Mouse (Mus musculus) midbrain, embryonic 15.5 days (tissue): ENCODE data around the gene Atp8a1. TPM values are rescaled to one million over a fixed set of nuclear protein-coding genes. Genes with fewer than 3 reads are reported as not detected.
"Not testable (repeated sequence)": the region's sequence is repeated elsewhere in the genome, so short reads cannot be mapped to it uniquely, and the experiment has no call there.

Source experiments
- ATAC-seq: fragments of 200-750 bp; cut with Nextera tagmentation; replicated peaks from 2 replicates; pipeline ENCODE4 v1.8.0; 2017; ENCODE audit warnings: moderate TSS enrichment
- H3K27ac ChIP-seq: fragments of 300-500 bp; sonication (generic); 2 replicates; pipeline ENCODE4 v1.5.1; 2015; ENCODE audit warnings: mild to moderate bottlenecking, inconsistent platforms
- H3K27me3 ChIP-seq: fragments of 300-500 bp; sonication (generic); replicated peaks from 2 replicates; pipeline ENCODE4 v1.6.1; 2015; ENCODE audit warnings: inconsistent platforms
- H3K36me3 ChIP-seq: fragments of 300-500 bp; sonication (generic); replicated peaks from 2 replicates; pipeline ENCODE4 v1.6.1; 2015; ENCODE audit warnings: inconsistent platforms
- H3K4me1 ChIP-seq: fragments of 300-500 bp; sonication (generic); 2 replicates; pipeline ENCODE4 v1.6.1; 2015; ENCODE audit warnings: inconsistent platforms
- H3K4me2 ChIP-seq: fragments of 300-500 bp; sonication (generic); 2 replicates; pipeline ENCODE4 v1.6.1; 2015; ENCODE audit warnings: inconsistent platforms, mild to moderate bottlenecking, moderate library complexity
- H3K4me3 ChIP-seq: fragments of 300-500 bp; sonication (generic); 2 replicates; pipeline ENCODE4 v1.5.1; 2015; ENCODE audit warnings: mild to moderate bottlenecking, inconsistent platforms
- H3K9ac ChIP-seq: fragments of 300-500 bp; sonication (generic); 2 replicates; pipeline ENCODE4 v1.6.1; 2015; ENCODE audit warnings: mild to moderate bottlenecking, inconsistent platforms
- H3K9me3 ChIP-seq: fragments of 300-500 bp; sonication (generic); 2 replicates; pipeline ENCODE4 v1.6.1; 2016; ENCODE audit warnings: inconsistent platforms
- WGBS: fragments of 180-500 bp; shearing (Covaris S2); methylation state at CpG from one replicate; pipeline ENCODE4 v1.1.7; 2015; ENCODE audit warnings: mixed read lengths; 5-methylcytosine and 5-hydroxymethylcytosine counted together
- polyA plus RNA-seq: library from polyadenylated mRNA; unstranded; fragments of >200 nt; fragmentation: Nextera tagmentation; extraction: Ambion mirVana; gene quantifications from 2 replicates; pipeline ENCODE4 v1.2.1, GENCODE M21; 2015

Gene Atp8a1
- polyA plus RNA-seq, 1 experiment from 2014 or later, result 53.6 TPM

DNA sequence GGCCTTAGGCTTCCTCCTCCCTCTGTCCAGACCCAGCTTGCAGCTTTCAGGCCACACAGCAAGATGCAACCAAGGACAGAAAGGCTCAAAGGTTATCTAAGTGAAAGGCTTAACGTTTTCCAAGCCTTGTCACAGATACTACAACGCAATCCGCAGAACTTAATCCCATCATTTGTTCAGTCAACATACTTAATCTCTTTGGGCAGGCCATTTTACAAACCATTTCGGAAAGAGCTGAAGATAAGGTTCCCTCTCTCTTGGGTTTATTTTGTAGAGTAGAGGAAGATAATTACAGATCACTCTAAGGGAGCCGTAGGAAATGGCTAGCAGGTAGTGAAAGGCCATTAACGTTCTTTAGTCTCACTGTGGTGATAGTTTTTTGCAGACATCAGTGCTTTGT is 24.6 kb downstream of the Atp8a1 start:
- no peaks in the 10 kb centered on the region for H3K36me3 ChIP-seq
- 57% methylated on average over 6 of the region's 6 CpGs for WGBS

DNA sequence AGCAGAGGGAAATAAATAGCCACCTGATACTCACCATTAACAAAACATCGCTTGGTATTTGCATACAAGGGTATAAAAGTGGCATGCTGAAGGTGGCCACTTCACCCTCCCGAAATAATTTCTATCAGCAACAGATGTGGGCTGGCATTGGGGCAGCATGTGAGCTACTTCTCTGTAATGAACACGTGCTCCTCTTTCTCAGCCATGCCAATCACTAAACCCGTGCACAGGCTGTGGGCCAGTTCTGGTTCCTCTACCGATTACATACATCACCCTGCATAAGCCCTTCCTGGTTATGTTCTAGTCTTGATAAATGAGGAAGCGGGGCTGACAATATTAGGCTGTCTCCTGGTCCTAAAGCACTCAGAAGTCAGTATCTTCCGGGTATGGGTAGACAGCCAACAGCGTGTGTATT is 25.2 kb downstream of the Atp8a1 start:
- H3K27me3 ChIP-seq, result no peaks in the 10 kb centered on the region
- H3K4me3 ChIP-seq, result no peak overlapping the region
- H3K4me2 ChIP-seq, result no peak overlapping the region
- H3K36me3 ChIP-seq, result no peaks in the 10 kb centered on the region
- no peak for ATAC-seq
- H3K27ac ChIP-seq, result no peak overlapping the region
- no peaks in the 10 kb centered on the region for H3K9me3 ChIP-seq
- H3K4me1 ChIP-seq, result no peaks in the 10 kb centered on the region
- 88% methylated on average over 8 of the region's 8 CpGs for WGBS
- H3K9ac ChIP-seq, result no peak overlapping the region

More for the DNA sequence above, 24.6 kb downstream of the Atp8a1 start:
- no peaks in the 10 kb centered on the region for H3K27me3 ChIP-seq
- no peak overlapping the region for H3K4me3 ChIP-seq
- ATAC-seq, result no peak
- H3K27ac ChIP-seq, result no peak overlapping the region
- no peak overlapping the region for H3K9ac ChIP-seq
- no peak overlapping the region for H3K4me2 ChIP-seq
- no peaks in the 10 kb centered on the region for H3K9me3 ChIP-seq
- no peaks in the 10 kb centered on the region for H3K4me1 ChIP-seq

GRCm38 (mm10) chr5:67821185-67821584 is 26.0 kb downstream of the Atp8a1 start:
- 94% methylated on average over 2 of the region's 2 CpGs for WGBS
- Histone ChIP-seq H3K4me3 (no peak overlapping the region), H3K4me1 (no peaks in the 10 kb centered on the region), H3K4me2 (no peak overlapping the region), H3K27ac (no peak overlapping the region), H3K36me3 (no peaks in the 10 kb centered on the region), H3K27me3 (no peaks in the 10 kb centered on the region), H3K9ac (no peak overlapping the region), H3K9me3 (no peaks in the 10 kb centered on the region)
- no peak for ATAC-seq

GRCm38 (mm10) chr5:67819451-67819850 is 27.8 kb downstream of the Atp8a1 start:
- Histone ChIP-seq H3K4me3 (no peak overlapping the region), H3K9me3 (no peaks in the 10 kb centered on the region), H3K27me3 (no peaks in the 10 kb centered on the region), H3K36me3 (no peaks in the 10 kb centered on the region), H3K4me1 (no peaks in the 10 kb centered on the region), H3K27ac (no peak overlapping the region), H3K4me2 (no peak overlapping the region), H3K9ac (no peak overlapping the region)
- ATAC-seq, result no peak
- 86% methylated on average over 5 of the region's 5 CpGs for WGBS

- 73% methylated on average over 16 of the region's 16 CpGs for WGBS
- H3K36me3 ChIP-seq, result no peaks in the 10 kb centered on the region
- no peaks in the 10 kb centered on the region for H3K27me3 ChIP-seq
- no peaks in the 10 kb centered on the region for H3K9me3 ChIP-seq
- H3K4me3 ChIP-seq, result no peak overlapping the region
- H3K27ac ChIP-seq, result no peak overlapping the region
- no peak overlapping the region for H3K4me2 ChIP-seq
- H3K4me1 ChIP-seq, result no peaks in the 10 kb centered on the region
- ATAC-seq, result peak; percentile 33; the same call in 1 of the 2 replicates
- H3K9ac ChIP-seq, result no peak overlapping the region
Measured at GRCm38 (mm10) chr5:67815572-67816325, 31.5 kb downstream of the Atp8a1 start.

DNA sequence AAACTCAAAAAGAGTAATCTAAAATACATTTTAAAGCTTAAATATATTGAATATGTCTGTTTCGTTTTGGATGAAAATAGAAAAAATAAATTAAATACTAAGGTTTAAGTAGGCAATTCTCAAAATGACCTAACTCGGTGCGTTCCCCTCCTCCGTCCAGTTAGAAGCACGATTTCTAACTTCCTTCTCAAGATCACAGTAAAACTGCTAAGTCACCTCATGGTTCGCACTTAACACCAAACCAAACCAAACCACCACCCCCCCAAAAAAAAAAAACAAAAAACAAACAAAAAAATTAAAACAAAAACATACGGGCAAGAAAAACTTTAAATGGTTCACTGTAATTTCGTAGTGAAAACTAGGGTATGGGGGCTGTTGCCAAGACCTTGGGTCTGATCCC is 32.2 kb downstream of the Atp8a1 start:
- not testable (repeated sequence) for H3K36me3 ChIP-seq, H3K9ac ChIP-seq, H3K9me3 ChIP-seq, H3K27me3 ChIP-seq, H3K4me1 ChIP-seq, H3K27ac ChIP-seq, H3K4me2 ChIP-seq, ATAC-seq, H3K4me3 ChIP-seq
- 89% methylated on average over 8 of the region's 8 CpGs for WGBS

DNA sequence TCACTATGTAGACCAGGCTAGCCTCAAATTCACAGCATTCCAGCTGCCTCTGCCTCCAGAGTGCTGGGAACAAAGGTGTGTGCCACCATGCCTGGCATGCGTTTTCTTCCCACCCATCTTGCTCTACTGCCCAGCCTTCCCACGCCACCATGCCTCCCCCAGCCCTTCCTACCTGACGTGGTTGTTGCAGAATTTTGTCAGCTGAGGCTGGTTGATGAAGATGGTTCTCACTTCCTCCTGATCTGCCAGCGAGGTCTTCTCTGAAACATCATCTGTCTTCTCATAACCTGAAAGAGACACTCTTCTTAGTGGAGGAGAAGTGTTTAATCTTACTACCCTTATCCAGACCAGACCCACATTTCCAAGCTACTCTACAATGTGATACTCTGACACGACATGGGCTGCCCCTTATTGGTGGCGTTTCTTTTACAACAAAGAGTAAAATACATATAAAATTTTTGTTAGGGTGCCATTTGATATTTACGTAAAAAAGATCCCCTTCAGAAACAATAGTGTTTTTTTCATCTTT is 32.7 kb downstream of the Atp8a1 start:
- ATAC-seq, result no peak
- H3K27me3 ChIP-seq, result no peaks in the 10 kb centered on the region
- peaks cover 5% of the 10 kb centered on the region; the same call in 1 of the 2 replicates for H3K36me3 ChIP-seq
- H3K9me3 ChIP-seq, result no peaks in the 10 kb centered on the region
- H3K27ac ChIP-seq, result no peak overlapping the region
- no peak overlapping the region for H3K4me3 ChIP-seq
- no peak overlapping the region for H3K9ac ChIP-seq
- no peak overlapping the region for H3K4me2 ChIP-seq
- WGBS, result 92% methylated on average over 7 of the region's 7 CpGs
- H3K4me1 ChIP-seq, result no peaks in the 10 kb centered on the region

DNA sequence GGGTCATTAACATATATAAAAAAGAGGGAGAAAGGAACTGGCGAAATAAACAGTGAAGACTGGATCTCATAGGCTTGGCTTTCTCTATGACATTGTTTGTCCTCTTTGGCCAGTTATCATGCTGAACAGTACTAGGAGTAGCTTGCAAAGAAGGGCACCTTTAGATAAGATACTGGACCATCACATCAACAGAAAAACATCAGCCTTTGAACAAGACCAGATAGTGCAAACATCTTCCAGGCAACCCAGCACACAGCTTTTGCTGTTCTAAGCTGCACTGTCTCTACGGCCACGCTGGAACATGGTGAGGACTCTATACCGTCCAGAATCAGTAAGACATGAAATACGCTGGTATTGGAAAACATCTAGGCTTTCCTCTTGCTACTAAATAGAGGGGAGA is 33.9 kb downstream of the Atp8a1 start:
- ATAC-seq, result no peak
- no peaks in the 10 kb centered on the region for H3K9me3 ChIP-seq
- no peaks in the 10 kb centered on the region for H3K27me3 ChIP-seq
- no peak overlapping the region for H3K4me2 ChIP-seq
- no peak overlapping the region for H3K4me3 ChIP-seq
- H3K27ac ChIP-seq, result no peak overlapping the region
- no peaks in the 10 kb centered on the region for H3K4me1 ChIP-seq
- H3K36me3 ChIP-seq, result peaks cover 5% of the 10 kb centered on the region; the same call in 1 of the 2 replicates
- WGBS, result 97% methylated on average over 5 of the region's 5 CpGs
- H3K9ac ChIP-seq, result no peak overlapping the region

DNA sequence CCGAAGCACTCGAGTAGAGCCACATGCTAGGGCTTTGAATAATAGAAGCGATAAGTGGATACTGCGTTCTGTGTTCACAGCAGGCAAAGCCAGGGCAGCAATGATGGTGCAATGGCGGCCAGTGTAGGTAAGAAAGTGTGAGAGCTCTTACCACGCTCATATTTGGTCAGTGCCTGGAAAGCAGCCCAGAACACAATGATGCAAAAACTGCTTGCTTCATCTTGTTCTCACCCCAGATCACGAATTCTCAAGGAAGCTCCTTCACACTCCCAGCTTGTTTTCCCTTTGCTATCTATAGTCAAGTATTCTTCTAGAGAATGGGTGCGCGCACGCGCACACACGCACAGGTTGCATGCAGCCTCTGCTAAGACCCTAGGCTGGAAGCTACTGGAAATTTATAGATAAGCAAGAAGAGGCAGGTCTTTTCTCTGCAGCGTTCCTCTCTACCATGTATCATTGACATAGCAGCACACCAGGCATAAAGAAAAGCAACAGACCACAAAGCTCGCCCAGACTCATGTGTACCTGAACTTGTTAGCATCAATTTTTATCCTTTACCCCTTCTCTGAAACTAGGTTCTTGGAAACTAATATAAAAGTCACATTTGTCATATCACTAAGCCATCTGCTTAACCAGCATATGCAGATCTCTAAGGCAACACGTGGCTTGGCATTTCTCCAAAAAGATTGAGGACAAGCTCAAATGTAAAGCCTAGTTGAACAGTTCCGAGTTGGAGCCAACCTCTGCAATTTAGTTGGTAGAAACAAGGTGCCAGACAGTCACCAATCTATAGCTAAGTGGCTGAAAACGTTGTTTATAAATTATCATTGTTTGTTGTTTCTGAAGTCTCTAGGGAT is 44.8 kb downstream of the Atp8a1 start:
- no peak overlapping the region for H3K4me2 ChIP-seq
- H3K9ac ChIP-seq, result no peak overlapping the region
- no peaks in the 10 kb centered on the region; the same call in 1 of the 2 replicates for H3K36me3 ChIP-seq
- no peaks in the 10 kb centered on the region for H3K27me3 ChIP-seq
- no peaks in the 10 kb centered on the region for H3K4me1 ChIP-seq
- H3K9me3 ChIP-seq, result no peaks in the 10 kb centered on the region
- no peak overlapping the region for H3K4me3 ChIP-seq
- no peak for ATAC-seq
- WGBS, result 92% methylated on average over 17 of the region's 17 CpGs
- no peak overlapping the region for H3K27ac ChIP-seq

- no peak overlapping the region for H3K27ac ChIP-seq
- H3K4me2 ChIP-seq, result no peak overlapping the region
- H3K9me3 ChIP-seq, result no peaks in the 10 kb centered on the region
- 64% methylated on average over 8 of the region's 8 CpGs for WGBS
- H3K4me1 ChIP-seq, result no peaks in the 10 kb centered on the region
- H3K9ac ChIP-seq, result no peak overlapping the region
- H3K36me3 ChIP-seq, result no peaks in the 10 kb centered on the region; the same call in 1 of the 2 replicates
- no peak overlapping the region for H3K4me3 ChIP-seq
- H3K27me3 ChIP-seq, result no peaks in the 10 kb centered on the region
- no peak for ATAC-seq
Measured at GRCm38 (mm10) chr5:67800801-67801200, 46.4 kb downstream of the Atp8a1 start.

DNA sequence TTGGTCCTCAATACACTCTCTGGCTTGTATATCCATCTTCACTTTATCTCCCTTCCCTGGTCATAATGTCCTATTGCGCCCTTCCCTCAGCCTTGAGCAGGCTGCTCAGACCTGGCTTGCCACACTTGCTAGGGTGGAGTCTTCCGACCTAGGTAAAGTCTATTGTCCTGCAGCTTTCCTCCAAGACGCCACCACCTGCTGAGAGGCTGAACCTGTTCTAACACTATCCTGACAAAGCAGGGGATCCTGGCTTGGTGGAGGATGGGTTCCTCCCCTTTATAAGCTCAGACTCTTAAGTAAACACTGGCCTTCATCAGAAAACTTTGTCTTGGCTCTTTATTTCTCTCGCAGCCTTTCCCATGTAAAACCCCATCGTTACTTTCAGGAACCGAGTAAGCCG is 47.4 kb downstream of the Atp8a1 start:
- no peaks in the 10 kb centered on the region for H3K9me3 ChIP-seq
- no peak overlapping the region for H3K27ac ChIP-seq
- no peaks in the 10 kb centered on the region for H3K4me1 ChIP-seq
- H3K9ac ChIP-seq, result no peak overlapping the region
- H3K4me2 ChIP-seq, result no peak overlapping the region
- ATAC-seq, result no peak
- 84% methylated on average over 7 of the region's 7 CpGs for WGBS
- H3K36me3 ChIP-seq, result no peaks in the 10 kb centered on the region; the same call in 1 of the 2 replicates
- H3K27me3 ChIP-seq, result no peaks in the 10 kb centered on the region
- no peak overlapping the region for H3K4me3 ChIP-seq

GRCm38 (mm10) chr5:67798348-67798747 is 48.9 kb downstream of the Atp8a1 start:
- H3K36me3 ChIP-seq, result no peaks in the 10 kb centered on the region
- H3K9me3 ChIP-seq, result no peaks in the 10 kb centered on the region
- no peak for ATAC-seq
- no peak overlapping the region for H3K9ac ChIP-seq
- H3K4me3 ChIP-seq, result no peak overlapping the region
- H3K27ac ChIP-seq, result no peak overlapping the region
- H3K4me2 ChIP-seq, result no peak overlapping the region
- H3K4me1 ChIP-seq, result no peaks in the 10 kb centered on the region
- no peaks in the 10 kb centered on the region for H3K27me3 ChIP-seq
- 51% methylated on average over 4 of the region's 4 CpGs for WGBS
